Mouse (Mus musculus): ENCODE results near the gene Atad2b. TPM values are rescaled to one million over a fixed set of nuclear protein-coding genes. Genes with fewer than 3 reads are reported as not detected.

Atad2b gene
- 6.8 and 9.6 TPM in 2 replicates for polyA plus RNA-seq (2015; fragmentation: Nextera tagmentation; extraction: Ambion mirVana)

GRCm38 (mm10) chr12:4916994-4917804, at the start of gene Atad2b:
Gene Atad2b (plus strand): TSS chr12:4917353.
- ATAC-seq (ENCODE audit: insufficient number of reproducible peaks, low FRiP score, low TSS enrichment, low read depth) = peak; percentile 96
- H3K27me3 ChIP-seq = no peaks in the 10 kb centered on the region
- H3K4me1 ChIP-seq = peaks cover 3% of the 10 kb centered on the region; the same call in 1 of the 2 replicates
- H3K36me3 ChIP-seq = no peaks in the 10 kb centered on the region
- H3K4me2 ChIP-seq = peak within 1 kb of the TSS; percentile 56
- under 1% methylated on average over 86 of the region's 89 CpGs for WGBS
- peak within 1 kb of the TSS; percentile 98 for H3K27ac ChIP-seq
- no peaks in the 10 kb centered on the region for H3K9me3 ChIP-seq
- H3K4me3 ChIP-seq = peak within 1 kb of the TSS; percentile 93
- peak within 1 kb of the TSS; percentile 99 for H3K9ac ChIP-seq

DNA sequence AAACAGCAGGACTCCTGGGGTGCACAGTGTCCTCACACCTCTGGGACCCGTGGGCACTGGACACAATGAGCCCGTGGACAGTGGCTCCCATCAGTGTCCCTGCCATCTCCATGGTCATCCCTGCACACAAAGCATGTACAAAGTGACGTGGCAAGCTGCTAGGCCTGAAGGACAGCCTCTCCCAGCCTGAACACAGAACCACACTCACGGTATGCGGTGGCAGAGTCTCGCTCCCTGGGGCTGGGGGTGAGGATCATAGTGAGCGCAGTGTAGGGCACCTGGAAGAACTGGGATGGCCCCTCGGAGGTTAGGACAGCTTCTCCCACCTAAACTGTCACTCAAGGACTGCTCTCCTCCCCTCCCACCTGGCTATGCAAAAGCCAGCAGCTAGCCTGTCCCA, 48.2 kb upstream of the Atad2b start:
- Histone ChIP-seq H3K9ac (no peak overlapping the region), H3K9me3 (no peaks in the 10 kb centered on the region), H3K4me1 (peaks cover 10% of the 10 kb centered on the region), H3K4me3 (no peak overlapping the region), H3K4me2 (no peak overlapping the region), H3K27ac (no peak overlapping the region), H3K36me3 (no peaks in the 10 kb centered on the region), H3K27me3 (peaks cover 3% of the 10 kb centered on the region; the same call in 1 of the 2 replicates)
- WGBS = 71% methylated on average over 8 of the region's 8 CpGs
- ATAC-seq (ENCODE audit: insufficient number of reproducible peaks, low FRiP score, low TSS enrichment, low read depth) = no peak

- no peak overlapping the region for H3K27ac ChIP-seq
- no peak overlapping the region for H3K4me3 ChIP-seq
- peaks cover 3% of the 10 kb centered on the region; the same call in 1 of the 2 replicates for H3K27me3 ChIP-seq
- H3K4me1 ChIP-seq = peaks cover 11% of the 10 kb centered on the region
- no peak overlapping the region for H3K9ac ChIP-seq
- no peak for ATAC-seq (ENCODE audit: insufficient number of reproducible peaks, low FRiP score, low TSS enrichment, low read depth)
- WGBS = 85% methylated on average over 5 of the region's 5 CpGs
- no peak overlapping the region for H3K4me2 ChIP-seq
- H3K9me3 ChIP-seq = no peaks in the 10 kb centered on the region
- no peaks in the 10 kb centered on the region for H3K36me3 ChIP-seq
Measured at GRCm38 (mm10) chr12:4871260-4871659, 45.9 kb upstream of the Atad2b start.

DNA sequence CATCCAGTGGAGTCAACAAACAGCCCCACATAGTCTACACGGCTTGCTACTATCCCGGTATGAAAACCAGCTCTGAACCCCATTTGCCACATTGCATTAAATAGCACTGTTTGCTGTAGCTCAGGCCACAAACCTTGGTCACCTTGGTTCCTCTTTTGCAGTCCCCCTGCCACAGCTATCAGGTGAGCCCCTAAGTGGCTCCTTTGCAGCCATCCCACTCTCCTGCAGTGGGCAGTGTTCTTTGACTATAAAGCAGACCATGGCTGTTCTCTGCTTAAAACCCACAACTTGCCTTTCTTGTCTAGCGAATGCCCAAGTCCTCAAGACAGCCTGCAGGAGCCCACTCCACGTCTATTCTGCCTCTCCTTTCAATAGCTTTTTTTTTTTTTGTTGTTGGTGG, 44.9 kb upstream of the Atad2b start:
- no peak overlapping the region for H3K4me2 ChIP-seq
- no peak for ATAC-seq (ENCODE audit: insufficient number of reproducible peaks, low FRiP score, low TSS enrichment, low read depth)
- peaks cover 11% of the 10 kb centered on the region for H3K4me1 ChIP-seq
- H3K27me3 ChIP-seq = peaks cover 3% of the 10 kb centered on the region; the same call in 1 of the 2 replicates
- WGBS = 61% methylated on average over 4 of the region's 4 CpGs
- H3K4me3 ChIP-seq = no peak overlapping the region
- H3K9ac ChIP-seq = no peak overlapping the region
- no peaks in the 10 kb centered on the region for H3K9me3 ChIP-seq
- no peak overlapping the region for H3K27ac ChIP-seq
- no peaks in the 10 kb centered on the region for H3K36me3 ChIP-seq

GRCm38 (mm10) chr12:4872983-4873477, 44.1 kb upstream of the Atad2b start:
- ATAC-seq (ENCODE audit: insufficient number of reproducible peaks, low FRiP score, low TSS enrichment, low read depth) = no peak
- 66% methylated on average over 5 of the region's 5 CpGs for WGBS
- Histone ChIP-seq H3K4me2 (no peak overlapping the region), H3K4me1 (peaks cover 11% of the 10 kb centered on the region), H3K36me3 (no peaks in the 10 kb centered on the region), H3K4me3 (no peak overlapping the region), H3K27me3 (peaks cover 3% of the 10 kb centered on the region; the same call in 1 of the 2 replicates), H3K9ac (no peak overlapping the region), H3K9me3 (no peaks in the 10 kb centered on the region), H3K27ac (no peak overlapping the region)

DNA sequence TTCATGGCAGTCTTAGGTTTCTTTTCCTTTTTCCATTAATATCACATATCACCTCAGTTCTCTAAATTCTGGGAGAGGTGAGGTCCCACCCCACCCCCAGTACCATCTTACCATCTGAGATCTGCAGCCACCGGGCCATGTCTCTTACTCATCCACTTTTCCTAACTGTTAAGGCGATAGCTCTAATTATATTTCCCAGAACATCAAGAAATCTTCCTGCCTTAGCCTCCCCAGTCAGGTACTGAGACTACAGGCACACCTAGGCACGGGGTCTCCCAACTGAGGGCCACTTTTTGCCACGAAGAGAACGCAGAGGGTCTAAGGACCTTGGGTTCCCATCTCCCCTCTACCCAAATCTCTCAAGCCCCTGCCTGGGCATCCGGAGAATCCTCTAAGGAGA, 43.6 kb upstream of the Atad2b start:
- WGBS = 73% methylated on average over 6 of the region's 6 CpGs
- no peaks in the 10 kb centered on the region; the same call in 1 of the 2 replicates for H3K36me3 ChIP-seq
- ATAC-seq (ENCODE audit: insufficient number of reproducible peaks, low FRiP score, low TSS enrichment, low read depth) = no peak
- H3K27ac ChIP-seq = no peak overlapping the region
- H3K9me3 ChIP-seq = no peaks in the 10 kb centered on the region
- H3K4me1 ChIP-seq = peaks cover 11% of the 10 kb centered on the region
- H3K4me2 ChIP-seq = peak overlapping the region; percentile 87; the same call in 1 of the 2 replicates
- no peak overlapping the region for H3K4me3 ChIP-seq
- H3K9ac ChIP-seq = no peak overlapping the region
- H3K27me3 ChIP-seq = peaks cover 3% of the 10 kb centered on the region; the same call in 1 of the 2 replicates

- peak; percentile 80 for ATAC-seq (ENCODE audit: insufficient number of reproducible peaks, low FRiP score, low TSS enrichment, low read depth)
- H3K4me1 ChIP-seq = peaks cover 11% of the 10 kb centered on the region
- 3% methylated on average over 24 of the region's 24 CpGs for WGBS
- no peak within 1 kb of the TSS for H3K27ac ChIP-seq
- peak within 1 kb of the TSS; percentile 35 for H3K4me3 ChIP-seq
- H3K4me2 ChIP-seq = peak within 1 kb of the TSS; percentile 87
- peaks cover 5% of the 10 kb centered on the region for H3K36me3 ChIP-seq
- peaks cover 3% of the 10 kb centered on the region; the same call in 1 of the 2 replicates for H3K27me3 ChIP-seq
- H3K9ac ChIP-seq = 0 out of 2 replicates have a peak within 1 kb of the TSS, but pooled peaks have one; percentile 3
- no peaks in the 10 kb centered on the region for H3K9me3 ChIP-seq
Measured at GRCm38 (mm10) chr12:4874161-4874927, 42.8 kb upstream of the Atad2b start, which contains the start of gene Mfsd2b. Gene Mfsd2b (minus strand): TSS chr12:4874359.

- H3K27ac ChIP-seq = no peak overlapping the region
- no peaks in the 10 kb centered on the region for H3K9me3 ChIP-seq
- WGBS = 77% methylated on average over 8 of the region's 8 CpGs
- peaks cover 11% of the 10 kb centered on the region for H3K4me1 ChIP-seq
- peaks cover 9% of the 10 kb centered on the region for H3K36me3 ChIP-seq
- H3K27me3 ChIP-seq = peaks cover 3% of the 10 kb centered on the region; the same call in 1 of the 2 replicates
- no peak for ATAC-seq (ENCODE audit: insufficient number of reproducible peaks, low FRiP score, low TSS enrichment, low read depth)
- H3K9ac ChIP-seq = no peak overlapping the region
- no peak overlapping the region for H3K4me3 ChIP-seq
- H3K4me2 ChIP-seq = no peak overlapping the region
Measured at GRCm38 (mm10) chr12:4875623-4876022, 41.5 kb upstream of the Atad2b start.

DNA sequence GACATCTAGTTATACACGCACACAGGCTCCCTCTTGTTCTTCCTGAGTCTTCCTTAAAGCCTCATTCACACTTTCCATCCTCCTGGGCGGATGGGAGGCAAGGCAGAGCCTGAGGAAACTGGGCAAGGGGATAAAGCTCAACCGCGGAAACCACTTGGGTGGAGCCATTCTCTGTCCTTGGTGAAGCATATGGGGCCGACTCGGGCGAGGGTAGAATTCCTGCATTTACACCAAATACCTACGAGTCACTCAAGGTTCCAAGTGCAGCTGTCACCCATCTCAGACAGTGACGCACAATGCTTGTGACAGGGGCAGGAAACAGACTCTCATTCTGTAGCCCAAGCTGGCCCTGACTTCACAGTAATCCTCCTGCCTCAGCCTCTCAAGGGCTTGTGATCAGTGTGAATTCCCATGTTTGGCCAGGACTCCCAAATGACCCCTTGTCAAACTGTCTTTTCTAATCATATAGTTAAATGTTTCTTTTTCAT, 38.8 kb upstream of the Atad2b start:
- WGBS = 77% methylated on average over 9 of the region's 9 CpGs
- no peak for ATAC-seq (ENCODE audit: insufficient number of reproducible peaks, low FRiP score, low TSS enrichment, low read depth)

GRCm38 (mm10) chr12:4879048-4879447, 38.1 kb upstream of the Atad2b start:
- Histone ChIP-seq H3K36me3 (peaks cover 21% of the 10 kb centered on the region), H3K9me3 (no peaks in the 10 kb centered on the region), H3K4me2 (no peak overlapping the region), H3K4me3 (no peak overlapping the region), H3K27ac (no peak overlapping the region), H3K9ac (no peak overlapping the region), H3K4me1 (peaks cover 7% of the 10 kb centered on the region), H3K27me3 (no peaks in the 10 kb centered on the region)
- 91% methylated on average over 5 of the region's 5 CpGs for WGBS
- ATAC-seq (ENCODE audit: insufficient number of reproducible peaks, low FRiP score, low TSS enrichment, low read depth) = no peak

More for the DNA sequence above, 38.8 kb upstream of the Atad2b start:
- peaks cover 21% of the 10 kb centered on the region for H3K36me3 ChIP-seq
- H3K4me2 ChIP-seq = no peak overlapping the region
- H3K4me1 ChIP-seq = peaks cover 11% of the 10 kb centered on the region
- no peaks in the 10 kb centered on the region for H3K9me3 ChIP-seq
- no peak overlapping the region for H3K4me3 ChIP-seq
- H3K9ac ChIP-seq = no peak overlapping the region
- H3K27ac ChIP-seq = no peak overlapping the region
- H3K27me3 ChIP-seq = peaks cover 3% of the 10 kb centered on the region; the same call in 1 of the 2 replicates

- Histone ChIP-seq H3K9ac (no peak overlapping the region), H3K4me3 (no peak overlapping the region), H3K4me1 (no peaks in the 10 kb centered on the region)
Measured at GRCm38 (mm10) chr12:4882086-4882485, 35.1 kb upstream of the Atad2b start.

More at GRCm38 (mm10) chr12:4882086-4882485, 35.1 kb upstream of the Atad2b start:
- Histone ChIP-seq H3K9me3 (no peaks in the 10 kb centered on the region), H3K4me2 (no peak overlapping the region), H3K27ac (no peak overlapping the region), H3K27me3 (no peaks in the 10 kb centered on the region), H3K36me3 (peaks cover 21% of the 10 kb centered on the region)
- 85% methylated on average over 2 of the region's 2 CpGs for WGBS
- ATAC-seq (ENCODE audit: insufficient number of reproducible peaks, low FRiP score, low TSS enrichment, low read depth) = no peak

Data from limb, embryonic 15.5 days (tissue).